Mouse (Mus musculus) liver, adult 2 months (tissue): Measurements from ENCODE around the gene Crocc2.

Experiments
- CTCF ChIP-seq: fragments of 200-500 bp; IDR thresholded peaks from 2 replicates; pipeline ENCODE4 v1.5.1; 2011; ENCODE audit warnings: low read depth, low read length, control low read depth
- POLR2A ChIP-seq: fragments of 200-500 bp; IDR thresholded peaks from 2 replicates; pipeline ENCODE4 v1.6.1; 2011; ENCODE audit warnings: low read length, control low read depth; ENCODE audit not compliant: insufficient read depth; ENCODE audit errors: extremely low read depth

DNA sequence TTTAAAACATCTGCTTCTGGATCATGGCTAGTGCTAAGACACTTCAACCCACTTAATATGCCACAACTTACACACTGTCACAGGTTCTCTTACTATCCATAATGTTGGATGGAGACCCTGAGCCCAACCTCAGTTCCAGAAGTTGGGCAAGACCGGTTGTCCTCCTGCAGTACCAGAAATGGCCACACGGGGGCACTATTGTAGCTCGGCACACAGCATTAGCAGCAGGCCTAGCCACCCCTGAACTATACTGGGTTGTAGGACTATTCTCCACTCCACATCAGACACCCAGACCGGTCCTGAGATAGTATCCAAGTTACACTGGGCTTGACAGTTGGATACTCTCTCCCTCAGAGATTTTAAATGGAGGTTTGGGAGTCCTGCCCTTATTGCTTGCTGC is 5.9 kb downstream of the Crocc2 start:
- peak; percentile 99 for TF ChIP-seq CTCF
- no peak for TF ChIP-seq POLR2A
